Mouse (Mus musculus) cerebellum, adult 11 months (tissue): Measurements from ENCODE around the gene 1700013G24Rik.

Experiments used
- DNase-seq: peaks from one replicate; pipeline ENCODE4 v3.0.0; 2022

The 1700013G24Rik gene

GRCm38 (mm10) chr4:137476761-137477237 is 23.7 kb downstream of the 1700013G24Rik start:
- no peak for DNase-seq

- no peak for DNase-seq
Measured at GRCm38 (mm10) chr4:137477611-137478010, 24.5 kb downstream of the 1700013G24Rik start.

- DNase-seq: no peak
Measured at GRCm38 (mm10) chr4:137478306-137478705, 25.2 kb downstream of the 1700013G24Rik start.

- no peak for DNase-seq
Measured at GRCm38 (mm10) chr4:137479757-137480156, 26.7 kb downstream of the 1700013G24Rik start.

GRCm38 (mm10) chr4:137480191-137480992 is 27.3 kb downstream of the 1700013G24Rik start:
- no peak for DNase-seq

- DNase-seq: no peak
Measured at GRCm38 (mm10) chr4:137480993-137481340, 27.9 kb downstream of the 1700013G24Rik start.

GRCm38 (mm10) chr4:137481381-137482030 is 28.4 kb downstream of the 1700013G24Rik start:
- DNase-seq: no peak

GRCm38 (mm10) chr4:137483871-137484270 is 30.8 kb downstream of the 1700013G24Rik start:
- DNase-seq: no peak

- peak; percentile 85 for DNase-seq
Measured at GRCm38 (mm10) chr4:137484586-137484985, 31.5 kb downstream of the 1700013G24Rik start.

GRCm38 (mm10) chr4:137485258-137485960 is 32.3 kb downstream of the 1700013G24Rik start:
- no peak for DNase-seq

GRCm38 (mm10) chr4:137486081-137487014 is 33.3 kb downstream of the 1700013G24Rik start:
- no peak for DNase-seq

GRCm38 (mm10) chr4:137487286-137488000 is 34.4 kb downstream of the 1700013G24Rik start:
- no peak for DNase-seq

- DNase-seq: no peak
Measured at GRCm38 (mm10) chr4:137488038-137488437, 35.0 kb downstream of the 1700013G24Rik start.

GRCm38 (mm10) chr4:137488571-137489303 is 35.7 kb downstream of the 1700013G24Rik start:
- no peak for DNase-seq

- DNase-seq: no peak
Measured at GRCm38 (mm10) chr4:137489996-137490395, 36.9 kb downstream of the 1700013G24Rik start.

- DNase-seq: no peak
Measured at GRCm38 (mm10) chr4:137492563-137492962, 39.5 kb downstream of the 1700013G24Rik start.

- no peak for DNase-seq
Measured at GRCm38 (mm10) chr4:137493187-137493586, 40.1 kb downstream of the 1700013G24Rik start.

- DNase-seq: no peak
Measured at GRCm38 (mm10) chr4:137494751-137495500, 41.8 kb downstream of the 1700013G24Rik start.

GRCm38 (mm10) chr4:137495501-137496100 is 42.5 kb downstream of the 1700013G24Rik start:
- DNase-seq: no peak

- no peak for DNase-seq
Measured at GRCm38 (mm10) chr4:137497367-137497766, 44.3 kb downstream of the 1700013G24Rik start.
